Mouse (Mus musculus) intestine, embryonic 14.5 days (tissue): ENCODE results near the gene Rgs1. TPM values are rescaled to one million over a fixed set of nuclear protein-coding genes. Genes with fewer than 3 reads are reported as not detected.

Experiments used
- ATAC-seq: fragments of 200-750 bp; cut with Nextera tagmentation; replicated peaks from 2 replicates; pipeline ENCODE4 v1.8.0; 2017; ENCODE audit warnings: low read depth, moderate number of reproducible peaks, moderate TSS enrichment, moderate library complexity; ENCODE audit not compliant: low FRiP score, low TSS enrichment
- DNase-seq: peaks from one replicate; pipeline ENCODE4 v3.0.0-alpha.2; 2018; ENCODE audit warnings: low spot score
- H3K27ac ChIP-seq: fragments of 300-500 bp; sonication (generic); 2 replicates; pipeline ENCODE4 v1.5.1; 2014; ENCODE audit warnings: low read depth, mild to moderate bottlenecking, control low read depth
- H3K27me3 ChIP-seq: fragments of 300-500 bp; sonication (generic); replicated peaks from 2 replicates; pipeline ENCODE4 v1.6.1; 2014; ENCODE audit warnings: low read length, control low read depth; ENCODE audit not compliant: control insufficient read depth, insufficient read depth
- H3K36me3 ChIP-seq: fragments of 300-500 bp; sonication (generic); 2 replicates; pipeline ENCODE4 v1.6.1; 2014; ENCODE audit warnings: low read length, control low read depth; ENCODE audit not compliant: control insufficient read depth, insufficient read depth
- H3K4me1 ChIP-seq: fragments of 300-500 bp; sonication (generic); replicated peaks from 2 replicates; pipeline ENCODE4 v1.6.1; 2014; ENCODE audit warnings: low read length, control low read depth, mixed read lengths; ENCODE audit not compliant: control insufficient read depth, insufficient read depth
- H3K4me2 ChIP-seq: fragments of 300-500 bp; sonication (generic); 2 replicates; pipeline ENCODE4 v1.6.1; 2014; ENCODE audit warnings: low read length
- H3K4me3 ChIP-seq: fragments of 300-500 bp; sonication (generic); 2 replicates; pipeline ENCODE4 v1.5.1; 2014; ENCODE audit warnings: low read depth, low read length, control low read depth, mixed read lengths
- H3K9ac ChIP-seq: fragments of 300-500 bp; sonication (generic); 2 replicates; pipeline ENCODE4 v1.6.1; 2014; ENCODE audit warnings: mild to moderate bottlenecking, low read length
- H3K9me3 ChIP-seq: fragments of 300-500 bp; sonication (generic); 2 replicates; pipeline ENCODE4 v1.6.1; 2016; ENCODE audit warnings: low read length, control low read depth; ENCODE audit not compliant: control insufficient read depth
- WGBS: fragments of 180-500 bp; shearing (Covaris S2); extraction: QIAGEN DNeasy Blood & Tissue Kit; methylation state at CpG from one replicate; pipeline ENCODE4 v1.1.7; 2014; 5-methylcytosine and 5-hydroxymethylcytosine counted together
- polyA plus RNA-seq: library from polyadenylated mRNA; unstranded; fragments of >200 nt; fragmentation: Nextera tagmentation; extraction: Ambion mirVana; gene quantifications from 2 replicates; pipeline ENCODE4 v1.2.1, GENCODE M21; 2014

Gene Rgs1
- polyA plus RNA-seq, 1 experiment from 2014 or later: not detected

DNA sequence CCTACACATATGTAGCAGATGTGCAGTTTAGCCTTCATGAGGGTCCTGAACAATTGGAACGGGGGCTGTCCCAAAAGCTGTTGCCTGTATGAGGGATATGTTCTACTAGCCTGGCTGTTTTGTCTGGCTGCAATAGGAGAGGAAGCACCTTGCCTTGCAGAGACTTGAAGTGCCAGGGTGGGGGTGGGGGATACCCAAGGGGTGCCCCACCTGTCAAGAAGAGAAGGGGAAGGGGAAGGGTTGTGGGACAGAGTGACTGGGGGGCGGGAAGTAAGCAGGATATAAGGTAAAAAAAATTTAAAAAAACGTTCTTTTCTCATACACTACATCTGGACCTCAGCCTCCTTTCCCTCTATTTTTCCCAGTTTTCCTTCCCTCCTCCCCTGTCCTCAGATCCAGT is 9.7 kb upstream of the Rgs1 start:
- whole genome bisulfite sequencing: 83% methylated on average over 3 of the region's 3 CpGs
- no peak for DNase-seq
- Histone ChIP-seq H3K36me3 (no peaks in the 10 kb centered on the region), H3K27ac (no peak overlapping the region), H3K27me3 (no peaks in the 10 kb centered on the region), H3K4me1 (no peaks in the 10 kb centered on the region), H3K9ac (no peak overlapping the region), H3K9me3 (no peaks in the 10 kb centered on the region), H3K4me2 (no peak overlapping the region), H3K4me3 (no peak overlapping the region)
- no peak for ATAC-seq

DNA sequence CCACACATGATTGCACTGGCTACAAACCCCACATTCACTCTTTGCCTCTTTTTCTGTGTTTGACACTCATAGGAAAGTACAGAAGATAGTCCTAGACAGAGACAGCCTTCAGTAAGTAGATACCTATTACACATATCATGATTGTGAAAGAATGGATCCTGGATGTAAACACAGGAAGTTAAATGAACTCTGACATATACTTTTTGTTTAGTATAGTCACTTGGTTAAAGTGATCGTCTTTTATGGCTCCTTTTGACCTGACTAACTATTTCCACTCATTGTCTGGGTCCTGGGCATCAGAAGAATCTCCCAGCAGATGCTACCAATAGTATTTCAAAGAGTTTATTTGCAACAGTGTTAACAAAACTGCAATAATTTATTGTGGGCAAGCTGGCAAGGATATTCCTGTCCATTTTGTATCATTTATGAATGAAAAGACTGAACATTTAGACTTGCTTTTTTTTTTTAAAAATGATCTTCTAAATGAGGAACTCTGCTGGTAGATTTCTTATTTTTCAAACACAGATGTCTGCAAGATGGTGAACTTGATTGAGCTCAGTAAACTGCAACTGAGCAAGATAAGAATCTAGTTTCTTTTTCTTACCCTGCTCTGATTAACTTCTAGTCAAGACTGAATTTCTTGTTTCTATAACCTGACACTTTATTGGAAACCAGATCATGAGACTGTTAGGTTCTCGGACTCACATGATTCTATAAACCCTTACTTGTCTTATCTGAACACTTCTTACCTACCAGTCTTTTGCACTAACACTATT is 7.7 kb upstream of the Rgs1 start:
- no peak overlapping the region for H3K27ac ChIP-seq
- DNase-seq (no peak), ATAC-seq (no peak)
- H3K4me2 ChIP-seq: no peak overlapping the region
- no peak overlapping the region for H3K9ac ChIP-seq
- H3K9me3 ChIP-seq: no peaks in the 10 kb centered on the region
- H3K27me3 ChIP-seq: no peaks in the 10 kb centered on the region
- 63% methylated on average over 2 of the region's 2 CpGs for whole genome bisulfite sequencing
- no peak overlapping the region for H3K4me3 ChIP-seq
- no peaks in the 10 kb centered on the region for H3K36me3 ChIP-seq
- no peaks in the 10 kb centered on the region for H3K4me1 ChIP-seq

GRCm38 (mm10) chr1:144248206-144248605 is 836 bp downstream of the Rgs1 start:
- H3K9me3 ChIP-seq: no peaks in the 10 kb centered on the region
- WGBS: 92% methylated on average over 3 of the region's 3 CpGs
- H3K27ac ChIP-seq: no peak overlapping the region
- H3K27me3 ChIP-seq: no peaks in the 10 kb centered on the region
- H3K36me3 ChIP-seq: no peaks in the 10 kb centered on the region
- H3K4me3 ChIP-seq: no peak overlapping the region
- H3K9ac ChIP-seq: no peak overlapping the region
- no peaks in the 10 kb centered on the region for H3K4me1 ChIP-seq
- ATAC-seq (no peak), DNase-seq (no peak)
- H3K4me2 ChIP-seq: no peak overlapping the region

GRCm38 (mm10) chr1:144247382-144247781 is 1.7 kb downstream of the Rgs1 start:
- Histone ChIP-seq H3K4me1 (no peaks in the 10 kb centered on the region), H3K27ac (no peak overlapping the region), H3K36me3 (no peaks in the 10 kb centered on the region), H3K9me3 (no peaks in the 10 kb centered on the region), H3K4me3 (no peak overlapping the region), H3K4me2 (no peak overlapping the region), H3K27me3 (no peaks in the 10 kb centered on the region), H3K9ac (no peak overlapping the region)
- DNase-seq (no peak), ATAC-seq (no peak)
- 93% methylated on average over 1 of the region's 1 CpGs for WGBS

GRCm38 (mm10) chr1:144243511-144243910 is 5.5 kb downstream of the Rgs1 start:
- WGBS: 41% methylated on average over 1 of the region's 1 CpGs
- DNase-seq (peak; percentile 53), ATAC-seq (peak; percentile 55)
- Histone ChIP-seq H3K9ac (no peak overlapping the region), H3K36me3 (no peaks in the 10 kb centered on the region), H3K4me3 (no peak overlapping the region), H3K4me1 (no peaks in the 10 kb centered on the region), H3K9me3 (no peaks in the 10 kb centered on the region), H3K27ac (no peak overlapping the region), H3K4me2 (no peak overlapping the region), H3K27me3 (no peaks in the 10 kb centered on the region)

DNA sequence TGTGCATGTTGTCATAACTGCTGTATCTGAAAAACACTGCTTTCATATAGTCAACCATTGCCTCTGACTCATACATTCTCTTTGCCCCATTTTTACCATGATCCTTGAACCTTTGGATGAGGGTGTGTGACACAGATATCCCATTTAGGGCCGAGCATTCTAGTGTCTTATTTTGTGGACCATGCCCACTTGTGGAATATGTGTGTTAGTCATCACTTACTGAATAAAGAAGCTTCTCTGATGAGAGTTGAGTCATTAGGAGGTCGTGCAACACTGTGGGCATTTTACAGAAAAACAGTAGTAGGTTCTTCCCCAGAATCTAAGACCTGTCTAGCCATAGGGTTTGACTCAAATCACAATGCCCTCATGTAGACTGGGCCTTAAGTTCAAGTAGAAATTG is 9.8 kb downstream of the Rgs1 start:
- H3K4me3 ChIP-seq: no peak overlapping the region
- WGBS: 81% methylated on average over 2 of the region's 2 CpGs
- no peak for ATAC-seq
- H3K9ac ChIP-seq: no peak overlapping the region
- no peaks in the 10 kb centered on the region for H3K27me3 ChIP-seq
- H3K4me2 ChIP-seq: no peak overlapping the region
- no peaks in the 10 kb centered on the region for H3K4me1 ChIP-seq
- H3K9me3 ChIP-seq: no peaks in the 10 kb centered on the region
- DNase-seq: no peak
- no peaks in the 10 kb centered on the region for H3K36me3 ChIP-seq
- H3K27ac ChIP-seq: no peak overlapping the region

- Histone ChIP-seq H3K9me3 (no peaks in the 10 kb centered on the region), H3K36me3 (no peaks in the 10 kb centered on the region), H3K27ac (no peak overlapping the region), H3K4me3 (no peak overlapping the region), H3K27me3 (no peaks in the 10 kb centered on the region), H3K9ac (no peak overlapping the region), H3K4me1 (no peaks in the 10 kb centered on the region), H3K4me2 (no peak overlapping the region)
- no peak for ATAC-seq
- no peak for DNase-seq
Observed at GRCm38 (mm10) chr1:144215230-144215629, 33.8 kb downstream of the Rgs1 start.

DNA sequence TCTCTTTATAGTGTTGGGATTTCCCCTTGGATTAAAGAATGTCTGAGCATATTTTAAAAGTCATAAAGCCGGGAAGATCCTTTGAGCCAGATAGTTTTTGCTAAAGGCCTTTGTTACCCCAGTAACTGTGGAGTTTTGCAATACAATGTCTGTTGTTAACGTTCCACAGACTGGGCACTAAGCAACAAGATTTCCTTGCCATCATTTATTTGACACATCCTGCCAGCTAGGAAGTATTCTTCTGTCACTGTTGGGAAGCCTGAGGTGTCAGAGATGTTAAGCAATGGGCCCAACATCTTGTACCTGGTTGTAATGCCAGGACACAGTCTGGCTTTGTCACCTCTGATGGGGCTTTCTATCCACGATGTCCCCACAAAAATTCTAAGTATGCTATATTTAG is 38.1 kb downstream of the Rgs1 start:
- Histone ChIP-seq H3K27me3 (no peaks in the 10 kb centered on the region), H3K36me3 (no peaks in the 10 kb centered on the region), H3K9ac (no peak overlapping the region), H3K4me1 (no peaks in the 10 kb centered on the region), H3K27ac (no peak overlapping the region), H3K9me3 (no peaks in the 10 kb centered on the region), H3K4me3 (no peak overlapping the region), H3K4me2 (no peak overlapping the region)
- WGBS: 54% methylated on average over 3 of the region's 3 CpGs
- ATAC-seq (no peak), DNase-seq (no peak)

GRCm38 (mm10) chr1:144206281-144207061 is 42.6 kb downstream of the Rgs1 start:
- Histone ChIP-seq H3K27ac (no peak overlapping the region), H3K4me1 (no peaks in the 10 kb centered on the region), H3K9ac (no peak overlapping the region), H3K4me2 (no peak overlapping the region), H3K4me3 (no peak overlapping the region), H3K9me3 (no peaks in the 10 kb centered on the region), H3K36me3 (no peaks in the 10 kb centered on the region), H3K27me3 (no peaks in the 10 kb centered on the region)
- 78% methylated on average over 7 of the region's 7 CpGs for WGBS
- DNase-seq: no peak
- ATAC-seq: no peak
